Mouse (Mus musculus) CH12.LX (cell line): ENCODE data around the gene Cidec. TPM values are rescaled to one million over a fixed set of nuclear protein-coding genes. Genes with fewer than 3 reads are reported as not detected.

Experiments
- DNase-seq: peaks from one replicate; pipeline ENCODE4 v3.0.0-alpha.2; 2013; ENCODE audit errors: extremely low read depth
- H3K27ac ChIP-seq: 2 replicates; pipeline ENCODE4 v1.5.1; 2012; ENCODE audit warnings: low read depth, mild to moderate bottlenecking, control low read depth, moderate library complexity; ENCODE audit not compliant: insufficient read depth
- H3K27me3 ChIP-seq: replicated peaks from 2 replicates; pipeline ENCODE3; 2012; ENCODE audit warnings: inconsistent platforms
- H3K36me3 ChIP-seq, 2 experiments: replicated peaks in 1 of 2; 2 replicates each; pipeline versions ENCODE3 to v1.6.1; 2012; ENCODE audit warnings: inconsistent platforms in 1 of 2, low read length in 1 of 2, mild to moderate bottlenecking in 1 of 2, mixed read lengths in 1 of 2, moderate library complexity in 1 of 2; ENCODE audit not compliant: control insufficient read depth in 1 of 2, insufficient read depth in 1 of 2
- H3K4me1 ChIP-seq, 2 experiments: 2 replicates each; pipeline ENCODE4 v1.6.1; 2012; ENCODE audit warnings: inconsistent platforms in 1 of 2, moderate library complexity in 1 of 2; ENCODE audit not compliant: insufficient read depth in 2 of 2, control insufficient read depth in 1 of 2
- H3K4me2 ChIP-seq: 2 replicates; pipeline ENCODE4 v1.6.1; 2012; ENCODE audit warnings: low read depth, mild to moderate bottlenecking, control low read depth; ENCODE audit not compliant: poor library complexity, insufficient read depth, severe bottlenecking
- H3K4me3 ChIP-seq, 3 experiments: fragments of 150-350 bp in 1 of 3; sonication (generic) in 1 of 3; replicated peaks in 1 of 3; 2 replicates each; pipeline versions ENCODE3 to v1.5.1; 2011 to 2012; ENCODE audit warnings: low read depth in 2 of 3, low read length in 2 of 3, mild to moderate bottlenecking in 2 of 3, moderate library complexity in 2 of 3, control low read depth in 1 of 3, improper control_type of control experiment in 1 of 3, inconsistent platforms in 1 of 3, mixed read lengths in 1 of 3; ENCODE audit not compliant: poor library complexity in 1 of 3
- H3K79me2 ChIP-seq: replicated peaks from 2 replicates; pipeline ENCODE4 v1.6.1; 2012; ENCODE audit warnings: mild to moderate bottlenecking, moderate library complexity; ENCODE audit not compliant: control insufficient read depth, poor library complexity, insufficient read depth, severe bottlenecking; ENCODE audit errors: extremely low read depth
- H3K9ac ChIP-seq: 2 replicates; pipeline ENCODE4 v1.6.1; 2012; ENCODE audit warnings: low read depth, mild to moderate bottlenecking, control low read depth, moderate library complexity; ENCODE audit not compliant: insufficient read depth
- H3K9me3 ChIP-seq: replicated peaks from 2 replicates; pipeline ENCODE3; 2012; ENCODE audit warnings: low read length, inconsistent platforms, mixed read lengths
- BHLHE40 ChIP-seq: IDR thresholded peaks from 2 replicates; pipeline ENCODE4 v1.6.1; 2011; ENCODE audit warnings: mild to moderate bottlenecking, low read depth, low read length, improper control_type of control experiment
- CHD1 ChIP-seq: IDR thresholded peaks from 2 replicates; pipeline ENCODE4 v1.6.1; 2012; ENCODE audit warnings: low read depth, low read length, improper control_type of control experiment, inconsistent platforms
- CHD2 ChIP-seq: IDR thresholded peaks from 2 replicates; pipeline ENCODE4 v1.6.1; 2011; ENCODE audit warnings: low read length, improper control_type of control experiment
- CTCF ChIP-seq, 2 experiments: IDR thresholded peaks in 1 of 2; conservative IDR thresholded peaks in 1 of 2; 2 replicates each; pipeline ENCODE4 v1.5.1; 2011 to 2012; ENCODE audit warnings: low read depth in 2 of 2, low read length in 2 of 2, improper control_type of control experiment in 1 of 2, inconsistent platforms in 1 of 2, mild to moderate bottlenecking in 1 of 2, moderate library complexity in 1 of 2
- E2F4 ChIP-seq: IDR thresholded peaks from 2 replicates; pipeline ENCODE4 v1.6.1; 2011; ENCODE audit warnings: low read depth, low read length, improper control_type of control experiment; ENCODE audit not compliant: insufficient replicate concordance
- ELF1 ChIP-seq: IDR thresholded peaks from 2 replicates; pipeline ENCODE4 v1.6.1; 2014; ENCODE audit warnings: low read depth, mild to moderate bottlenecking, inconsistent platforms, low read length, improper control_type of control experiment
- ETS1 ChIP-seq: conservative IDR thresholded peaks from 2 replicates; pipeline ENCODE4 v1.6.1; 2012; ENCODE audit warnings: low read depth, mild to moderate bottlenecking, inconsistent platforms, low read length, improper control_type of control experiment, moderate library complexity
- GABPA ChIP-seq: IDR thresholded peaks from 2 replicates; pipeline ENCODE4 v1.6.1; 2012; ENCODE audit warnings: low read depth, low read length, improper control_type of control experiment, inconsistent platforms; ENCODE audit not compliant: insufficient replicate concordance
- HCFC1 ChIP-seq: IDR thresholded peaks from 2 replicates; pipeline ENCODE4 v1.6.1; 2012; ENCODE audit warnings: low read depth, mild to moderate bottlenecking, inconsistent platforms, low read length, improper control_type of control experiment
- JUND ChIP-seq: conservative IDR thresholded peaks from 2 replicates; pipeline ENCODE4 v1.6.1; 2011; ENCODE audit warnings: low read depth, low read length, improper control_type of control experiment
- MAFK ChIP-seq: IDR thresholded peaks from 2 replicates; pipeline ENCODE4 v1.6.1; 2011; ENCODE audit warnings: low read length, improper control_type of control experiment; ENCODE audit not compliant: insufficient replicate concordance
- MAX ChIP-seq: IDR thresholded peaks from 2 replicates; pipeline ENCODE4 v1.6.1; 2011; ENCODE audit warnings: low read length, improper control_type of control experiment
- NRF1 ChIP-seq: IDR thresholded peaks from 2 replicates; pipeline ENCODE4 v1.6.1; 2014; ENCODE audit warnings: low read depth, mild to moderate bottlenecking, inconsistent platforms, low read length, improper control_type of control experiment, moderate library complexity
- PAX5 ChIP-seq: IDR thresholded peaks from 2 replicates; pipeline ENCODE4 v1.6.1; 2012; ENCODE audit warnings: low read length, inconsistent platforms, mixed read lengths
- POLR2A ChIP-seq: IDR thresholded peaks from 2 replicates; pipeline ENCODE4 v1.6.1; 2011; ENCODE audit warnings: low read depth, mild to moderate bottlenecking, improper control_type of control experiment, low read length
- POLR2AphosphoS2 ChIP-seq: IDR thresholded peaks from 2 replicates; pipeline ENCODE4 v1.6.1; 2011; ENCODE audit warnings: low read depth, low read length, improper control_type of control experiment
- RAD21 ChIP-seq: IDR thresholded peaks from 2 replicates; pipeline ENCODE4 v1.6.1; 2011; ENCODE audit warnings: low read depth, mild to moderate bottlenecking, low read length, improper control_type of control experiment, moderate library complexity
- RCOR1 ChIP-seq: conservative IDR thresholded peaks from 2 replicates; pipeline ENCODE4 v1.6.1; 2012; ENCODE audit warnings: low read depth, mild to moderate bottlenecking, inconsistent platforms, low read length, improper control_type of control experiment
- TBP ChIP-seq: conservative IDR thresholded peaks from 2 replicates; pipeline ENCODE4 v1.6.1; 2011; ENCODE audit warnings: low read depth, low read length, improper control_type of control experiment
- TCF12 ChIP-seq: IDR thresholded peaks from 2 replicates; pipeline ENCODE4 v1.6.1; 2014; ENCODE audit warnings: low read depth, mild to moderate bottlenecking, inconsistent platforms, low read length, improper control_type of control experiment
- UBTF ChIP-seq: IDR thresholded peaks from 2 replicates; pipeline ENCODE4 v1.6.1; 2012; ENCODE audit warnings: low read depth, mild to moderate bottlenecking, inconsistent platforms, low read length, improper control_type of control experiment, moderate library complexity
- ZC3H11A ChIP-seq: IDR thresholded peaks from 2 replicates; pipeline ENCODE4 v1.6.1; 2012; ENCODE audit warnings: low read depth, mild to moderate bottlenecking, inconsistent platforms, low read length, improper control_type of control experiment
- ZMIZ1 ChIP-seq: IDR thresholded peaks from 2 replicates; pipeline ENCODE4 v1.6.1; 2012; ENCODE audit warnings: low read depth, mild to moderate bottlenecking, inconsistent platforms, low read length, improper control_type of control experiment
- ZNF384 ChIP-seq: IDR thresholded peaks from 2 replicates; pipeline ENCODE4 v1.6.1; 2012; ENCODE audit warnings: low read depth, low read length, improper control_type of control experiment, inconsistent platforms
- dilution Hi-C: fragments of 300-500 bp; cut with MboI; formaldehyde crosslinking; loops from 2 replicates; pipeline ENCODE4 v1.14.3; 2020; ENCODE audit warnings: low sequenced_read_pairs; ENCODE audit not compliant: extremely low pct_unique_long_range_greater_than_20kb, extremely low pct_ligation_motif_present
- in situ Hi-C: fragments of 300-500 bp; cut with MboI; formaldehyde crosslinking; loops from 3 replicates; pipeline ENCODE4 v1.14.3; 2019; ENCODE audit warnings: low sequenced_read_pairs, low pct_ligation_motif_present, low pct_unique_long_range_greater_than_20kb, mixed read lengths
- polyA plus RNA-seq: library from polyadenylated mRNA; unstranded; fragments of >175 nt; gene quantifications from 2 replicates; pipeline ENCODE4 v1.2.1, GENCODE M21; 2012; ENCODE audit warnings: low read depth; ENCODE audit not compliant: insufficient read length
- total RNA-seq, 2 experiments: library from RNA; depleted of rRNA; stranded (reverse); fragments of 300-350 nt in 1 of 2; fragments of >200 nt in 1 of 2; gene quantifications; 2 replicates each; pipeline ENCODE4 v1.2.3; 2012 to 2014

Cidec gene
- total and polyA plus RNA-seq, 3 experiments, result not detected

GRCm38 (mm10) chr6:113405483-113405882, 30.1 kb downstream of the Cidec start:
- dilution Hi-C loops (no loop called here), in situ Hi-C loops (no loop called here)
- no peaks in the 10 kb centered on the region for H3K9me3 ChIP-seq
- H3K27me3 ChIP-seq, result no peaks in the 10 kb centered on the region
- H3K4me2 ChIP-seq, result no peak overlapping the region
- no peak for DNase-seq
- no peaks in the 10 kb centered on the region for H3K79me2 ChIP-seq
- H3K36me3 ChIP-seq, result peaks cover 70 to 94% of the 10 kb centered on the region in 2 experiments
- no peak overlapping the region for H3K27ac ChIP-seq
- no peak for TF ChIP-seq GABPA
- no peak for TF ChIP-seq CTCF (conservative IDR thresholded peaks at IDR 0.05 in 1 of 2, IDR thresholded peaks at IDR 0.05 in 1 of 2; ENCODE audit: low read depth in 2 of 2, low read length in 2 of 2)
- TF ChIP-seq NRF1, result no peak
- no peak for TF ChIP-seq ELF1
- no peak for TF ChIP-seq BHLHE40
- no peak for TF ChIP-seq TCF12
- TF ChIP-seq POLR2A, result no peak
- no peak for TF ChIP-seq TBP
- TF ChIP-seq CHD2, result no peak
- TF ChIP-seq CHD1, result no peak
- no peak for TF ChIP-seq E2F4
- TF ChIP-seq POLR2AphosphoS2, result no peak
- TF ChIP-seq PAX5, result no peak
- TF ChIP-seq MAX, result no peak
- no peak for TF ChIP-seq ZMIZ1
- no peak for TF ChIP-seq JUND
- no peak for TF ChIP-seq MAFK
- no peak overlapping the region for H3K9ac ChIP-seq
- H3K4me1 ChIP-seq, result peaks cover 4 to 12% of the 10 kb centered on the region in 2 experiments; a peak in 3 of 4 replicates
- H3K4me3 ChIP-seq, result no peak overlapping the region

GRCm38 (mm10) chr6:113404649-113405448, 30.7 kb downstream of the Cidec start:
- no peak overlapping the region for H3K9ac ChIP-seq
- DNase-seq, result no peak
- no peak overlapping the region for H3K27ac ChIP-seq
- H3K9me3 ChIP-seq, result no peaks in the 10 kb centered on the region
- H3K27me3 ChIP-seq, result no peaks in the 10 kb centered on the region
- no peaks in the 10 kb centered on the region for H3K79me2 ChIP-seq
- no peak overlapping the region for H3K4me2 ChIP-seq
- in situ Hi-C loops, result no loop called here
- H3K4me3 ChIP-seq, result no peak overlapping the region
- H3K36me3 ChIP-seq, result peaks cover 76 to 95% of the 10 kb centered on the region in 2 experiments
- dilution Hi-C loops, result no loop called here
- H3K4me1 ChIP-seq, result peaks cover 4 to 12% of the 10 kb centered on the region in 2 experiments; a peak in 3 of 4 replicates
- TF ChIP-seq RCOR1 (no peak), MAX (no peak), PAX5 (no peak), NRF1 (no peak), POLR2AphosphoS2 (no peak), ETS1 (no peak), UBTF (no peak), ZNF384 (no peak), RAD21 (no peak), TBP (no peak), HCFC1 (no peak), TCF12 (no peak), ZC3H11A (no peak)
